Mouse (Mus musculus): Measurements from ENCODE around the gene Mtmr14.

Gene Mtmr14

GRCm38 (mm10) chr6:113326533-113327315, 89.1 kb downstream of the Mtmr14 start, which contains the start of gene Ogg1:
Gene Ogg1 (plus strand): TSS chr6:113326972.
- in situ Hi-C loops (cut with MboI, MseI), result no loop called here

GRCm38 (mm10) chr6:113329396-113329795, 91.8 kb downstream of the Mtmr14 start:
- in situ Hi-C loops (cut with MboI, MseI), result no loop called here

- in situ Hi-C loops (cut with MboI, MseI), result no loop called here
Measured at GRCm38 (mm10) chr6:113330547-113330946, 92.9 kb downstream of the Mtmr14 start.
